Mouse (Mus musculus) limb, embryonic 11.5 days (tissue): Measurements from ENCODE around the gene Hnrnpm. TPM values are rescaled to one million over a fixed set of nuclear protein-coding genes. Genes with fewer than 3 reads are reported as not detected.
"Not testable (repeated sequence)": the region's sequence is repeated elsewhere in the genome, so short reads cannot be mapped to it uniquely, and the experiment has no call there.

ENCODE experiments used
- ATAC-seq: fragments of 200-750 bp; cut with Nextera tagmentation; 2 replicates; pipeline ENCODE4 v1.8.0; 2017; ENCODE audit warnings: low read depth; ENCODE audit not compliant: insufficient number of reproducible peaks, low FRiP score, low TSS enrichment
- DNase-seq: peaks from one replicate; pipeline ENCODE4 v3.0.0-alpha.2; 2015; ENCODE audit warnings: low spot score
- H3K27ac ChIP-seq: fragments of 300-500 bp; sonication (generic); replicated peaks from 2 replicates; pipeline ENCODE4 v1.5.1; 2014; ENCODE audit warnings: low read depth, mild to moderate bottlenecking, low read length
- H3K27me3 ChIP-seq: fragments of 300-500 bp; sonication (generic); 2 replicates; pipeline ENCODE4 v1.6.1; 2014; ENCODE audit warnings: mild to moderate bottlenecking, low read length, mixed read lengths; ENCODE audit not compliant: control insufficient read depth, insufficient read depth
- H3K36me3 ChIP-seq: fragments of 300-500 bp; sonication (generic); 2 replicates; pipeline ENCODE4 v1.6.1; 2014; ENCODE audit warnings: mild to moderate bottlenecking, low read length, moderate library complexity, mixed read lengths; ENCODE audit not compliant: control insufficient read depth, insufficient read depth
- H3K4me1 ChIP-seq: fragments of 300-500 bp; sonication (generic); 2 replicates; pipeline ENCODE4 v1.6.1; 2014; ENCODE audit warnings: low read length, mixed read lengths; ENCODE audit not compliant: control insufficient read depth, insufficient read depth
- H3K4me2 ChIP-seq: fragments of 300-500 bp; sonication (generic); 2 replicates; pipeline ENCODE4 v1.6.1; 2014; ENCODE audit warnings: low read depth, mild to moderate bottlenecking, moderate library complexity; ENCODE audit not compliant: severe bottlenecking
- H3K4me3 ChIP-seq: fragments of 300-500 bp; sonication (generic); 2 replicates; pipeline ENCODE4 v1.5.1; 2014; ENCODE audit warnings: low read depth, low read length
- H3K9ac ChIP-seq: fragments of 300-500 bp; sonication (generic); 2 replicates; pipeline ENCODE4 v1.6.1; 2014; ENCODE audit warnings: mild to moderate bottlenecking, low read length
- H3K9me3 ChIP-seq: fragments of 300-500 bp; sonication (generic); 2 replicates; pipeline ENCODE4 v1.6.1; 2016; ENCODE audit warnings: low read length; ENCODE audit not compliant: control insufficient read depth
- WGBS: fragments of 180-500 bp; shearing (Covaris S2); extraction: QIAGEN DNeasy Blood & Tissue Kit; methylation state at CpG from one replicate; pipeline ENCODE4 v1.1.7; 2014; 5-methylcytosine and 5-hydroxymethylcytosine counted together
- polyA plus RNA-seq: library from polyadenylated mRNA; unstranded; fragments of >200 nt; fragmentation: Nextera tagmentation; extraction: Ambion mirVana; gene quantifications from 2 replicates; pipeline ENCODE4 v1.2.1, GENCODE M21; 2014

Hnrnpm gene
- polyA plus RNA-seq, 1 experiment from 2014 or later, result 644 TPM

DNA sequence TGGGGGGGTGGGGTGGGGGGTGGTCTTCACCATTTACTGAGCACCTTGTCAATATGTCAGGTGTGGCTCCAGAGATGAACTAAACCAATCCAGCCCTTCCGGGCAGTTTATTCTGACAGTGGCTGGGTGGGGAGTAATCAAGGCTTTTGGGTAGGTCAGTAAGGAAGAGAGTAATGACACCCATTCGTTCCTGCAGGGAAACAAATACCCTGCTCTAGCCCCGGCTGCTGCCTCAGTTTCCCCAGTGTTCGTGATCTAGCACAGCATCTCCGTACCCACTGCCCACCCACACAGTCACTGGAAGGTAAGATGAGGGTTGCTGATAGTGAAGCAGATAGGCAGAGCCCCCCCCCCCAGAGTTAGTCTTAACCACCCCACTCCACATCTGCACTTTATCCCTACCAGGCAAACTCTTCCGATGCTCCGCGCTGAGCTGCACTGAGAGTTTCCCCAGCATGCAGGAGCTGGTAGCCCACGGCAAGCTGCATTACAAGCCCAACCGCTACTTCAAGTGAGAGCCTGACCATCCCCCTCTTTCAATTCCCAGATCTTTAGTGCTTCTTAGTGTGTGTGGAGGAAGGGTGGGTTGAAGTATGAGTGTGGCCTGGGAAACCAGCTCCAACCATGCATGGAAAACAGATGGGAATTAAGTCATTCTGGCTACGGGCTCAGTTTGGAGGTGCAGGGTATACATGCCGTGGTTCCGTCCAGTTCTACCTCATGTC, 56.3 kb downstream of the Hnrnpm start:
- ATAC-seq (no peak), DNase-seq (peak; percentile 26)
- no peak overlapping the region for H3K9ac ChIP-seq
- peaks cover 3% of the 10 kb centered on the region; the same call in 1 of the 2 replicates for H3K36me3 ChIP-seq
- H3K27me3 ChIP-seq, result no peaks in the 10 kb centered on the region
- no peak overlapping the region for H3K4me3 ChIP-seq
- H3K4me1 ChIP-seq, result peaks cover 6% of the 10 kb centered on the region; the same call in 1 of the 2 replicates
- H3K4me2 ChIP-seq, result no peak overlapping the region
- no peaks in the 10 kb centered on the region for H3K9me3 ChIP-seq
- no peak overlapping the region for H3K27ac ChIP-seq
- 84% methylated on average over 13 of the region's 13 CpGs for WGBS

DNA sequence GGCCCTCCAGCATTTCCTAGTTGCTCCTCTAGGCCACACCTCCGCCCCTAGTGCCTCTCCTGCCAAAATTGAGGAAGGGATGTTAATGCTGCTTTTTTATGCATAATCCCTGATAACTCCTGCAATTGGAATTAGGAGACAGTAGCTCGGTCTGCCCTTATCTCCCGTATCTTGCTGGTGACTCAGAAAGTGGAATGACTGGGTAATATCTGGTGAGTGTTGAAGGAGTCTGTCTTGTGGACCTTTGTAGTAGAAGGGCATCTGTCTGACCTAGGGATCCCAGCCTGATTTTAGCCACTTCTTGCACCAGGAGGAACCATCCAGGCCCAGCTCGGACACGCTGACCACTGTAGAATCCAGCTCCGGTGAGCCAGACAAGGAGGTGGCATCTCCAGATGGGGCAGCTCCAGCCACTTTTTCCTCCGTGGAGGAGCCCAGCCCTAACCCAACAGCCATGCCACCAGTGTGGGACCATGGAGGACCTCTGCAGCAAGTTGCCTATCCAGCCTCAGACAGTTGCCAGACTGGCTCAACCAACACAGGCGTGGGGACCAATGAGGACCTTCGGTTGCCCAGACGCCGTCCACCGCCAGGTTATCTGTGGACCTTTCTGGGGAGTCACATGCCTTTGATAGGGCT, 57.1 kb downstream of the Hnrnpm start:
- ATAC-seq (peak; percentile 8; the same call in 1 of the 2 replicates), DNase-seq (no peak)
- peak overlapping the region; percentile 95 for H3K27ac ChIP-seq
- H3K9ac ChIP-seq, result peak overlapping the region; percentile 92
- no peaks in the 10 kb centered on the region for H3K9me3 ChIP-seq
- H3K27me3 ChIP-seq, result no peaks in the 10 kb centered on the region
- peaks cover 3% of the 10 kb centered on the region; the same call in 1 of the 2 replicates for H3K36me3 ChIP-seq
- H3K4me1 ChIP-seq, result peaks cover 6% of the 10 kb centered on the region; the same call in 1 of the 2 replicates
- H3K4me3 ChIP-seq, result peak overlapping the region; percentile 59
- H3K4me2 ChIP-seq, result peak overlapping the region; percentile 73
- 72% methylated on average over 12 of the region's 12 CpGs for WGBS

DNA sequence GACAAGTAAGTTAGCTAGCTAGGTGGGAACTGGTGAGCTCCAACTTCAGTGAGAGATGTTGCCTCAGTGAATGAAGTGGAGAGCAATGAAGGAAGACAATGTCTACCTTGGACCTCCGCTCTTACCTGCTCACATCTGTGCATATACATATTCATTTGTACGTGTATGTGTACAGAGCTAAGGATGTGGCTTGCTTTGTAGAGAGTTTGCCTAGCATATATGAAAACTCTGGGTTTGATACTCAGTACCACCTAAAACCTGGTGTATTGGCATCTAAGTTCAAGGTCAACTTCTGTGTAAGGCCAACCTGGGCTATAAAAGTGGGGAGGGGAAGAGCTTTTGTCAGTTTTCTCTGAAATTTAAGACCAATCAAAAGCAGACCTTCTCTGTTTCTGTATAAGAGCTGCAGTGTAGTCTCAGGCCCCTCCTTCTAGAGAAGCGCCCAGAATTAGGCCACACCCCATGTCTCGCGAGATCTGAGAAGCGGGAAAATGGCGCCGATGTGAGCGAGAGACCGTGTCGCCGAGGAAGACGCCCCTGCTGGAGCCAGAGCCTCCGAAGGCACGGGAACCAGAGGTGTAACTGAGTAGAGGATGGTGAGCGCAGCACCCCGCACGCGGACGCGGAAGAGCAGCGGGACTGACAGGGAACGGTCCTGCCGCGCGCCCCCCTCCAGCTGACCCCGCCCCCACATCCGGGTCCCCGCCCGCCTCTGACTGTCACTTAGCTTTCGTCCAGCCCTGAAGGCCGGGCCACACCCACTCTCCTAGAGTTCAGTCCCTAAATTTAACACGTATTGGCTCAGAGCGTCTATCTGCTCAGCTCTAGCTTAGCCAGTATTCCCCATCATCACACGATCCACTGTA, 57.8 kb downstream of the Hnrnpm start, which contains the start of gene Zfp414:
TSS of gene Zfp414 (plus strand) at position 470 of the 866 bp plus-strand sequence.
- H3K36me3 ChIP-seq, result peaks cover 3% of the 10 kb centered on the region; the same call in 1 of the 2 replicates
- H3K4me3 ChIP-seq, result peak within 1 kb of the TSS; percentile 59
- WGBS, result 3% methylated on average over 35 of the region's 35 CpGs

DNA sequence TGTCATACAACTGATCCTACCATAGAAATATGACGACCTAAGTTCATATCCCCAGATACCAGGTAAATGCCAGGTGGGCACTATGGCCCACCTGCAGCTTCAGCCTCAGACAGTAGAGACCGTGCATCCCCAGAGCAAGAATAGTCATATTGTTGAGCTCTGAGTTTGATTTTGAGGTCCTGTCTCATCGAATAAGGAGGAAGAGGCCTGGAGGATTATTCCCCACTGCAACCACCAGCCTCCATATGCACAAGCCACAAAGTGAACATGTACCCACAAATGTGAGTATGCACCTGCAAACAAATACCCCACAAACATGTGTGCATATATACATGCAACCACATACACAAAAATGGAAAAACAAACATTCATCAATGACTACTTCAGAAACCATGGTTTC, 59.4 kb downstream of the Hnrnpm start:
- DNase-seq (no peak), ATAC-seq (no peak)
- 88% methylated on average over 3 of the region's 3 CpGs for WGBS
- Histone ChIP-seq H3K4me1 (peaks cover 6% of the 10 kb centered on the region; the same call in 1 of the 2 replicates), H3K9ac (no peak overlapping the region), H3K36me3 (peaks cover 3% of the 10 kb centered on the region; the same call in 1 of the 2 replicates), H3K27me3 (no peaks in the 10 kb centered on the region), H3K27ac (no peak overlapping the region), H3K4me3 (no peak overlapping the region), H3K9me3 (no peaks in the 10 kb centered on the region), H3K4me2 (no peak overlapping the region)

More for the DNA sequence above, 57.8 kb downstream of the Hnrnpm start, which contains the start of gene Zfp414:
- H3K9me3 ChIP-seq, result no peaks in the 10 kb centered on the region
- no peaks in the 10 kb centered on the region for H3K27me3 ChIP-seq
- DNase-seq (peak; percentile 96), ATAC-seq (peak; percentile 94)
- H3K4me1 ChIP-seq, result peaks cover 6% of the 10 kb centered on the region; the same call in 1 of the 2 replicates
- peak within 1 kb of the TSS; percentile 92 for H3K9ac ChIP-seq
- peak within 1 kb of the TSS; percentile 73 for H3K4me2 ChIP-seq
- peak within 1 kb of the TSS; percentile 95 for H3K27ac ChIP-seq

DNA sequence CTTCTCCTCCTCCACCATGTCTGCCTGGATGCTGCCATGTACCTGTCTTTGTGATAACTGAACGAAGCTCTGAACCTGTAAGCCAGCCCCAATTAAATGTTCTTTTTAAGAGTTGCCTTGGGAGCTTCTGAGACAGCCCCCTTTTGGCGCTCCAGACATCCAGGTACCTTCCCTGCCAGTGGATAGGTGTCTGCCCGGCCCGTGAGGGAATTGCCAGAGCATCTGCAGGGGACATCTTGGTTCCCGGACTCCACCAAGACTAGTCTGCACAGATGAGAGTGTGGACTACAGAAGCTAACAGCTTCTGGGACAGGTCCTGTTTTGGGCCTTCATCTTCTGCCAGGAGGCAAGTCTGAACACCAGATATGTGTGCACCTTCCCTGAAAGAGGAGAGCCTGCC, 72.9 kb downstream of the Hnrnpm start:
- H3K27ac ChIP-seq, H3K9ac ChIP-seq, ATAC-seq, DNase-seq, H3K9me3 ChIP-seq, H3K36me3 ChIP-seq, H3K4me1 ChIP-seq, H3K4me3 ChIP-seq, H3K27me3 ChIP-seq, H3K4me2 ChIP-seq: not testable (repeated sequence)
- 86% methylated on average over 5 of the region's 5 CpGs for WGBS

DNA sequence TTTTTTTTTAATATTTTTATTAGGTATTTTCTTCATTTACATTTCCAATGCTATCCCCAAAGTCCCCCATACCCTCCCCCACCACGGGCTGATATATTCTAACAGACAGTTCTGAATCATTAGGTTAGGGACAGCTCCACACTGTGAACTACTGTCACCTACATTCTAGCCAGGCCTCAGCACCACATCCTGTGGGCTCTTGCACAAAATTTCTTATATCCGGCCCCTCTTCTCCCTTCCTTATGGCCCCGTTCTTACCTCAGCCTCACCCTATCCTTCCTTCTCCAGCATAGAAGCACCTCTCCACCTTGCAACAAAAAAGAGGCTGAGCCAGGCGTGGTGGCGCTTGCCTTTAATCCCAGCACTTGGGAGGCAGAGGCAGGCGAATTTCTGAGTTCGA, 76.1 kb downstream of the Hnrnpm start:
- WGBS, result 90% methylated on average over 7 of the region's 7 CpGs

DNA sequence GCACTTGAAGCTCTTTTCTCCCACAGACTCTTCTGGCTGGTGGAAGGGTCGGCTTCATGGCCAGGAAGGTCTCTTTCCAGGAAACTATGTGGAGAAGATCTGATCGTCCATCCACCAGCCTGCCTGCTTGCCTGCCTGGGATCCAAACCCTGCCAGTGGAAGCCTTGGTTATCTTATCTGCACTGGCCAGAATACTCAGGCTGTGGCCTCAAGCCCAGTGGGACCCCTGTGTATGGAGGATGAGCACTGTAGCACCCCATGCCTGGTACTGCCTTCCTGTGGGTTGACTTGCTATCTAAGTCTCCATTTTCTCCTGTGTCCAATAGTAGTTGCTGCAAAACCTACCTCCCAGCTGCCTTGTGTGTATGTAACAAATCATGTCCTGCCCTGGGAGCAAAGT, 79.4 kb downstream of the Hnrnpm start:
- Histone ChIP-seq H3K9ac (no peak overlapping the region), H3K36me3 (no peaks in the 10 kb centered on the region), H3K9me3 (no peaks in the 10 kb centered on the region), H3K4me3 (no peak overlapping the region), H3K4me1 (no peaks in the 10 kb centered on the region), H3K27me3 (no peaks in the 10 kb centered on the region), H3K4me2 (no peak overlapping the region), H3K27ac (no peak overlapping the region)
- 78% methylated on average over 2 of the region's 2 CpGs for WGBS
- ATAC-seq (no peak), DNase-seq (no peak)

More for the DNA sequence above, 76.1 kb downstream of the Hnrnpm start:
- no peak overlapping the region for H3K9ac ChIP-seq
- H3K36me3 ChIP-seq, result no peaks in the 10 kb centered on the region
- no peak overlapping the region for H3K27ac ChIP-seq
- H3K4me1 ChIP-seq, result no peaks in the 10 kb centered on the region
- H3K4me3 ChIP-seq, result no peak overlapping the region
- H3K4me2 ChIP-seq, result no peak overlapping the region
- no peaks in the 10 kb centered on the region for H3K27me3 ChIP-seq
- DNase-seq (no peak), ATAC-seq (no peak)
- no peaks in the 10 kb centered on the region for H3K9me3 ChIP-seq

DNA sequence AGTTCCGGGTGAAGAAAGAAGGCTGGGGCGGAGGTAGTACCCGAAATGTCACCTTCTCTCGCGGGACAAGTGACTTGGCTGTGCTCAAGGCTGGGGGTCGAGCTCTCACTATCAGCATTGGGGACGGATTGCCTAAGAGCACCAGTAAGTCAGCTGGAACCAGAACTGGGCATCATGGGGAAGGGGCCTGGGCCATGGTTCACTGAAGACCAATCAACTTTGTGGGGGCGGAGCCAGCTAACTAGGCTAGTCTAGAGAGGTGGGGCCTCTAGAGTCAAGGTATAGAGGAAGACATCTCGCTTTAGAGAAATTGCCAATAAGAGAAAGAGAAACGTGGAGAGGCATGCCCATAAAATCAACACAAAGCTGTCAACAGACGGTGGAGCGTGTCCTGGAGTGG, 84.7 kb downstream of the Hnrnpm start:
- H3K4me3 ChIP-seq, result no peak overlapping the region
- H3K4me2 ChIP-seq, result no peak overlapping the region
- 83% methylated on average over 12 of the region's 12 CpGs for WGBS
- H3K9ac ChIP-seq, result no peak overlapping the region
- DNase-seq, result no peak
- no peaks in the 10 kb centered on the region for H3K27me3 ChIP-seq
- peaks cover 6% of the 10 kb centered on the region; the same call in 1 of the 2 replicates for H3K9me3 ChIP-seq
- H3K4me1 ChIP-seq, result no peaks in the 10 kb centered on the region
- H3K27ac ChIP-seq, result no peak overlapping the region
- ATAC-seq, result no peak
- H3K36me3 ChIP-seq, result no peaks in the 10 kb centered on the region
